Mouse (Mus musculus) C2C12 (cell line): Measurements from ENCODE around the gene Spg7.

Experiments
- CEBPB ChIP-seq: IDR thresholded peaks from one replicate; pipeline ENCODE4 v1.6.1; 2011; ENCODE audit warnings: low read depth, mild to moderate bottlenecking, control low read depth, moderate library complexity
- CTCF ChIP-seq: IDR thresholded peaks from one replicate; pipeline ENCODE4 v1.5.1; 2011; ENCODE audit not compliant: control insufficient read depth, insufficient read depth, insufficient read length
- FOSL1 ChIP-seq: IDR thresholded peaks from one replicate; pipeline ENCODE4 v1.8.0; 2011; ENCODE audit warnings: mild to moderate bottlenecking, low read length; ENCODE audit not compliant: poor library complexity, insufficient read depth, severe bottlenecking
- MAX ChIP-seq: IDR thresholded peaks from one replicate; pipeline ENCODE4 v1.6.1; 2011; ENCODE audit warnings: mild to moderate bottlenecking, control low read depth
- MYOD1 ChIP-seq: IDR thresholded peaks from one replicate; pipeline ENCODE4 v1.6.1; 2011; ENCODE audit warnings: low read depth; ENCODE audit not compliant: control insufficient read depth, insufficient read length
- MYOG ChIP-seq: IDR thresholded peaks from one replicate; pipeline ENCODE4 v1.6.1; 2011; ENCODE audit not compliant: control insufficient read depth, insufficient read length; ENCODE audit errors: extremely low read depth
- USF1 ChIP-seq: IDR thresholded peaks from one replicate; pipeline ENCODE4 v1.6.1; 2011; ENCODE audit warnings: low read depth, mild to moderate bottlenecking, control low read depth, moderate library complexity

DNA sequence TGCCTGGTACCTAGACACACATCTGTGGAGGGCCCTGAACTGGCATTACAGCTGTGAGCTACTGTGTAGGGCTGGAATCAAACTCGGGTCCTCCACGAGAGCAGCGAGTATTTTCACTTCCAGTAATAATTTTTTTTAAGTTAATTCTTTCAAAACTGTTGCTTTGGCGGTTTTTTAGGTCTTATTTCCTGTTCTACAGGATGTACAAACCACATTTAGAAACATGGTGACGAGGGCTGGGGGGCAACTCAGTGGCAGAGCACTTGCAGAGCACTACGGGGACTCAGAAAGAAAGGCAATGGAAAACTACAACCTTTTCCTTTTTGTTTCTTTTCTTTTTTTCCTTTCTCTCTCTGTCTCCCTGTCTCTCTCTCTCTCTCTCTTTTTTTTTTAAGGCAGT is 28.6 kb upstream of the Spg7 start:
- TF ChIP-seq CTCF (no peak), MAX (no peak), USF1 (no peak), CEBPB (no peak), MYOD1 (no peak), FOSL1 (no peak), MYOG (no peak)
